Mouse (Mus musculus) lung, postnatal 0 days (tissue): Measurements from ENCODE around the gene Atp10a.

Source experiments
- CTCF ChIP-seq: IDR thresholded peaks from 2 replicates; pipeline ENCODE4 v1.5.1; 2016; ENCODE audit warnings: antibody characterized with exemption, mild to moderate bottlenecking
- EP300 ChIP-seq: IDR thresholded peaks from 2 replicates; pipeline ENCODE4 v1.6.1; 2016; ENCODE audit warnings: antibody characterized with exemption, mild to moderate bottlenecking, control low read depth

- TF ChIP-seq CTCF, result no peak
- no peak for TF ChIP-seq EP300
Observed at GRCm38 (mm10) chr7:58716626-58717025, 60.7 kb downstream of the Atp10a start.
